Mouse (Mus musculus): ENCODE data around the gene Gm6525. TPM values are rescaled to one million over a fixed set of nuclear protein-coding genes. Genes with fewer than 3 reads are reported as not detected.

Gene Gm6525
- not detected in 2 replicates for polyA plus RNA-seq (2012)

DNA sequence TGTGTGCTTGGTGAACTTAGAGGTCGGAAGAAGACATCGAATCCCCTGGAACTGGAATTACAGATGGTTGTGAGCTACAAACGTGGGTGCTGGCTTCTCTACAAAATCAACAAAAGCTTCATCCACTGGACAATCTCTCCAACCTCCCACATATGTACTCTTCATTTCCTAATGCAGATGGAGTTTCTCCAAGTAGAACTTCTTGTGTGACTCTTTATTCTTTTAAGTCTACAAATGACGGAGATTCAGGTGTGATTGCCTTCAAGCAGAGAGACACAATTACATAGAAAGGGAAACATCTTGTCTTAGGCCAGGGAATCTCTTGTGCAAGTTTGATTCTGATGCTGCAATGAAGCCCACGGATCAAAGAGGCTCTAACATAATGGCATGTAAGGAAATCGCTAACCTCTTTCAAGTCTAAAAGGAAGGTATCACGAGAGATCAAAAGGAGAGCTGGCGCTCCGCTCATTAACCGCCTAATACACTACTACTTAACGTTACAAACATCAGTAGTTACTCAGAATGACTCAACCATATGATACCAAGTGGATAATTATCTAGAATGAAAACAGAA is at the start of gene Gm6525:
Gene Gm6525, plus strand, starts transcription at position 524 of the 574 bp plus-strand sequence.

DNA sequence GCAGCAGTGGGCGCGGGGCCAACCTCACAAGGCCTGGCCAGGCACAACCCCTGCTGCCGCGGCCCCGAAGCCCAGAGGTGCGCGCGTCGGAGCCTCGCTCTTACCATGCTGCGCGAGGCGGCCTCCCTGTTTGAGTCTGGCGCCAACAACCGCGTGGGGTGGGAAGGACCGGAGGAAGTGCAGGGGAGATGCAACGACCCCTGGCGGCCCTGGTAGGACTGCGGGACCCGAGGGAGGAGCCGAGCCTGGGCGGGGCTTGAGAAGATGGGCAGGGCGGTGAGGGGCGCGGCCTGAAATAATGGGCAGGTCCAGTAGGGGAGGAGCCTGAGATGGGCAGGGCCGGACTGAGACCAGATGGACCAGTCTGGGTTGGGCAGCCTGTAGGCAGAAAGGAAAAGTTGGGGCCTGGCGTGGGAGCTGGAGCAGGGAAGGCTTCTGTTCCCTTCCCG is 18.3 kb upstream of the Gm6525 start, which contains the start of gene Mnd1:
Gene Mnd1, minus strand, starts transcription at position 229 of the 449 bp plus-strand sequence.

Other genes starting within 250 kb of the Gm6525 start
- gene Tmem131l, start 133.9 kb upstream of the Gm6525 start, polyA plus RNA-seq (2012), result 52.1 and 61.3 TPM in 2 replicates
- 1.2 and 1.4 TPM in 2 replicates for gene Mnd1, start 18.3 kb upstream of the Gm6525 start, polyA plus RNA-seq (2012)
- gene Trim2, start 132.8 kb downstream of the Gm6525 start, polyA plus RNA-seq (2012), result 2.1 TPM in 2 replicates